Mouse (Mus musculus): ENCODE results near the gene Abi2. TPM values are rescaled to one million over a fixed set of nuclear protein-coding genes. Genes with fewer than 3 reads are reported as not detected.
"Not testable (repeated sequence)": the region's sequence is repeated elsewhere in the genome, so short reads cannot be mapped to it uniquely, and the experiment has no call there.

Abi2 gene
- 1 to 10 TPM; 8.2 to 9.9 TPM for total RNA-seq (2021)
- long read RNA-seq, experiment 1, partial matches to known transcripts: 0 of 3 reads
- long read RNA-seq, experiment 1, other reads (novel, unspliced or antisense): 3 of 3 reads
- long read RNA-seq, experiment 2, partial matches to known transcripts: 0 of 4 reads
- long read RNA-seq, experiment 2, other reads (novel, unspliced or antisense): 4 of 4 reads

DNA sequence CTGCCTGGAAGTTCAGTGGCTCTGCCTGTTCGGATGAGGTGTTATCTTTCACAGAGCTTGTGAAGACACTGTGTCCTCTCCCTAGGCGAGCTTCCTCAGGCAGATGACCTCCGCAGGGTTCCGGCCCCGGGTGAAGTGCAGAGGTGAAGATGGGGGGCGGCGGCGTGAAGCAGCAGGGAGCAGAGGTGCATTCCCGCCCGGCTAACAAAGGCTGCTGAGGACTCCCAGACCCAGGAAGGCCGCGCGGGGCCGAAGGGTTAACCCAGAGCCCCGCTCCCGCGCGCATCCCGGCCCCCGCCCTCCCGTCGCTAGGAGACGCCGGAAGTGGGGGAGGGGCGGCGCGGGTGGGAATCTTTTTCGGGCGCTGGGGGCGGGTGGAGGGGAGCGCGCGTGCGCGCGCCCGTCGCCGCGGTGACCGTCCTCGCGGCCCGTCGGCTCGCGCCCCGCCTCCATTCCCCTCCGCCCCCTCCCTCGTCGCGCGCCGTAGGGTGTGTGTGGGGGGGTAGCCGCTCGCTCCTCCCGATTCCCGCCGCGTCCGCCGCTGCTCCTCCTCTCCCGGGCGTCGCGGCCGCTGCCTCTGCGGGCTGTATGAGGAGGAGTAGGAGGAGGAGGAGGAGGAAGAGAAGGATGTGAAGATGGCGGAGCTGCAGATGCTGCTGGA is at the start of gene Abi2:
Gene Abi2, plus strand, starts transcription at position 452 of the 661 bp plus-strand sequence.
- peak; percentile 95 for DNase-seq

DNA sequence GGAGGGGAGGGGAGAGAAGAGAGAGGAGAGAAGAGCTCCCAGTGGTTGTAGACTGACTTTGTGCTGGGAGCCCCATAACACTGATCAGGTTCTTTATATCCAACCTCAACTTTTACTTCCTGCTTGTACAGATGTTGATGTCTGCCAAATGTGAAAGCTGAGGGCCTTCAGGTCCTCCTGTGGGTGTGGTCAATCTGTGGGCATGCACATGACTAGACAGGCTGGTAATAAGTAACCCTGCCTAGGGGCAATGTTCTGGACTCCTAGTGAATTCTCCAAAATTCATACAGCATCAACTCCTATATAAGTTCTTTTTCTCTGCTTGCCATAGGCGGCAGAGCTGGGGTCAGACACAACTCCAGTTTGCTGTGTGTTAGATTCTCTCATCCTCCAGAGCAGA is 47.8 kb upstream of the Abi2 start:
- DNase-seq: no peak

DNA sequence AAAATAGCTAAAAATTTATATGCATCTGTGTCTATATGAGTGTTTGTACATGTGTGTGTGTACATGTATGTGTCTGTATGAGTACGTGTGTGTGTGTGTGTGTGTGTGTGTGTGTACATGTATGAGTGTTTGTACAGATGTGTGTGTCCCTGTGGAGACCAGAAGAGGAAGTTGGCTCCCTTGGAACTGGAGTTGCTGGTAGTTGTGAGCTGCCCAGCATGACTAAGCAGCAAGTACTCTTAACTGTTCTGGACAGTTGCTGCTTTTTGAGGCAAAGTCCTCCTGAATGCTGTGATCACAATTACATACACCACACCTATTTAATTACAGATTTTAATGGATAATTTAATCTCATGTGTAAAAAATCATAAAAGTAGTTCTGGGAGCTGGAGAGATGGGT is 32.9 kb upstream of the Abi2 start:
- no peak for DNase-seq

DNA sequence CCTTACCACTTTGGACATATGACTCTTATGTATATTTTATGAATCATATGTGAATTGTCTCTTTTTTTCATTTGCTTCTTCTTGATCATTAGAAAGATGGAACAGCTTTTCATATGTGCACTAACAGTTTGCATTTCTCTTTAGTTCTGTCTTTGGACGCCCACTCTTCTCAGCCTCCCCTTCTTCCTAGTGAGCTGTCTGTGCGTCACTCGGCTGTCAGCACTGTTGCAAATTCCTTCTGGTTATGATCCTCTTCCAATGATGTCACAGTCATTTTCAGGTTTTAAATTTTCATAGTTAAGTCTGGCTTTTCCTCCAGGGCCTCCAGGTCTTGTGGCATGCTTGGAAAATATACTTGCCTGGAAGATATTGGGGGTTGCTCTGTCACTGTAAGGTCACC is 27.5 kb upstream of the Abi2 start:
- DNase-seq: no peak

DNA sequence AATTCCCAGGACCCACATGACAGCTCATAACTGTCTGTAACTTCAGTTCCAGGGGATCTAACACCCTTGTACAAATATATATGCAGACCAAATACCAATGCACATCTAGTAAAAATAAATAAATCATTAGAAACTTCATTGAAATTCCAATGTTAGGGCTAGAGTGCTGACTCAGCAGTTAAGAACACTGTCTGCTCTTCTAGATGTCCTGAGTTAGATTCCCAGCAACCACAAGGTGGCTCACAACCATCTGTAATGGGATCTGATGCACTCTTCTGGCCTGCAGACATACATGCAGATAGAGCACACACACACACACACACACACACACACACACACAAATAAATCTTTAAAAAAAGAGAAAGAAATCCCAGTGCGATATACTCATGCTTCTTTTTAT is 4.6 kb upstream of the Abi2 start:
- DNase-seq: no peak

DNA sequence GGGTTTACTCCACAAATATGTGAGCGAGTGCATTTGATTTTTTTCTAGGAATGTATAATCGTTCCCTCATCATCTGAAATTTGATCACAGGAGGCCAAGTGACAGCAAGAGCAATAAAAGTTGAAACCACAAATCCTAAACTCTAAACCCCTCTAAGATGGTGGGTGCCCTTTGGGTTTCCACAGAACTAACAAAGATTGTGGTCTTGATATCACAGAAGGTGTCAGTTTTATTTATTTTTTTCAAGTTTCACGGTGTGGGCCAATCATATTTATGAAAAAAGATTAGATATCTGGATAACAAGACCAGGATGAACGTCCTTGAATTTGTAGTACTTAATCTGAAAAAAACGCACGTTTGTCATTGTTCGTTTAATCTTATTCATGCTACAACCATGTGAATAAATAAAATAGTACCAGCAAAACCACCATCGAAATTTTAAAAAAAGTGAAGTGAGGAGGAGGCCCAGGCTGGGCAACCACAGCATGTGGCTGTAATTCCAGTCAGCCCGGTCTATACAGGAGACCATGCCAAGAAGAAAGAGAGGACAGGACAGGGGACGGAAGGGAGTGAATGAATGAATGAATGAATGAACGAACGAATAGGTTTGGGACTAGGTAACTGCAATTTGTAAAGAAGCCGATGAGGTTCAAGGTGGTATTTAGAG is 785 bp upstream of the Abi2 start:
- DNase-seq: no peak

DNA sequence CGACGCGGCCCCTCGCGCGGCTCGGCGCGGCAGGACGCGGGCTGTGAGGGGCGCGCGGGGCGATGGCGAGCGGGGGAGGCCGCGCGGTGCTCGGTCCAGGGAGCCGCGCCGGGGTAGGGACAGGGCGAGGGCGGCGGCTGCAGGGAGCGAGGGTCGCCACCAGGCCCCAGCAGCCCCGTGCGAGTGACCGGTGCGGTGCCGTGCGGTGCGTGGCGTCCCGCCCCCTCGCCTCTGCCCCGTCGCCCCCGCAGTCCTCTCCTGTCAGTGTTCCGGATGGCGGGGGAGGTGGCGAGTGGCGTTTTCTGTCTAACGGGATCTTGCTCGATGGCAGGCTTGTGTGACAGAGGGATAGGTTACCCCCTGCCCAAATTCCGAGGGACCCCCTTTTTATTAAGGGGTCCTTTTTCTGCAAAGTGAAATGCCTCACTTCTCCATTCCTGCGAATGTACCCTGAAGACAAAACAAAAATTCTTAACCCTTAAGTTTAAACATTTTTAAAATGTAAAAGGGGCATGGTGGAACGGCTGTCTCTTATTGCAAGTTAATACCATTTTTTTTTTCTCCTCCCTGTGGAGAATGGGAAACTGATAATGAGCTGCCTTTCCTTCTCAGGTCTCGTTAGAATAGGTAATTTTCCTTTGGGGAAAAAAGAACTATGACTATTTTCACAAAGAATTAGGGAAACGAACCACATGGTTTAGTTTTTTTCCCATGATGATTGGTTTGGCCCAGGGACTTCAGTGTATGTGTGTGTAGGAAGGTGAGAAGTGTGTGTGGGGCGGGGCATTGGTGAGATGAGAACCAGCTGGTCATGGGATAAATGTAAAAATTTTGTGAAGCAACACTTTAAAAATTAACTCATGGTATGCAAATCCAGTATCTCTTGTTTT is 754 bp downstream of the Abi2 start:
- no peak for DNase-seq

DNA sequence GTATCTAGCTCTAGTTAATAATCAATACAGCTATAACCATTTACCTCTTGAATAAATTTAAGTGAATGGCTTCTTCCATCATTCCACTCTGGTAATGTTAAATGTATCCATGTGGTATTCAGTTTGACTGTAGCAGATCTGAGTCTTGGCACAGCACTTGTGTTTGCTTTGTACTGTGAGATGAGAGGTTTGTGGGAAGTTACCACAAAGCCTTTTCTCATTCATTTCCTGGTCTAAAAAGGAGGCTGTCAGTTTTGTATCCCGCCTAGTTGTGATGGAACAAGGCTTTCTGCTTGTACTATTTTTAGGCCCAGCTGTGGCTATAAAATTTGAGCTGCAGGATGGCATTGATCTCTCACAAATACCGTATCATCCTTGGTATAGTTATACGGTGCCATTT is 7.3 kb downstream of the Abi2 start:
- no peak for DNase-seq

DNA sequence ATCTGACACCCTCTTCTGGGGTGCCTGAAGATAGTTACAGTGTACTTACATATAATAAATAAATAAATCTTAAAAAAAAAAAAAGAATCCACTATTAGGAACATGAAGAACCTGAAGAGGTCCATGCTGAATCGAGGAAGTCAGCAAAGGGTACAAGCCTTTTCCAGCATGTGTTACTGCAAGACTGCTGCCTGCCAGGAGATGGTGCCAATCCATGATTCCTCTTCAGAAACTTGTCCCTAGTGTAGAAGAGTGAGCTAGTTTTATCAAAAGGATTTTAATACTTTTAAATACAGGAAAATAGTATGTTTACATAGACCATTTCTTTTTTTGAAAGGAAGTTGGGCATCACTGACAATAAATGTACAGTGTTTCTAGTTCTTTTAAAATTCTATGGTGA is 14.5 kb downstream of the Abi2 start:
- DNase-seq: no peak

DNA sequence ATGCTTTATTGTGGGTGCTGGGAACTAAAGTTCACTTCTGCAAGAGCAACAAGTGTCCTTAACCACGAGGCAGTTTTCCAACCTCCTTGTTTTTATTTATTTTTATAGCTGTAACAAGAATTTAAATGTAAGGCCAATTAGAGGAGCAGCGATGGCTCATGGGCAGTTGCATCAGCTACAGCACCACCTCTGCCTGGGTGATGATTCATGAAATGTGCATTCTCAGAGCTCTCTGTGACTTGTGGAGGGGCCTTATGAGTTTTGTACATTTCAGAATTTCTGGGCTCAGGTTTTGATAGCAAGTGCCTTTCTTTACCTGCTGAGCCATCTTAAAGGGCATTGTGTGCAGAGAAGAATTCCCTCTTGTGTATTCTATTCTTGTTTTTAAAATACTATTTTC is 18.9 kb downstream of the Abi2 start:
- DNase-seq: no peak

DNA sequence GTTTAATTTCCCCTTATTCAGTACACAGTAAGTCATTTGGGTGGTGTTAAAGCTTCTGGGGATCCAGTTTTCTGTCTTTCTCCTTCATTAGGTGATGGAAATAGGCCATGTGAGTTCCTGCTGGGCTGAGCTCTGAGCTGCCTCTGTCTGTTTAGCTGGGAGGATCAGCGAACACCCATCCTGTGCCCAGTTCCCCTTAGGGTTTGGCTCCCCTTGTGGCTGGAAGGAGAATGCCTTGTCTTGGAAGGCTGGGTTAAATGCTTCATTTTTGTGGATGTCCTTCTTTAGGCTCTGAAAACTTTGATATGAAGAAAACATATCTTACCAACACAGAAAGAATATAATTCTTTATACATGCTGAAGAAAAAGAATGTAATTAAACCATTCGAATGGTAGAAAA is 19.5 kb downstream of the Abi2 start:
- no peak for DNase-seq

DNA sequence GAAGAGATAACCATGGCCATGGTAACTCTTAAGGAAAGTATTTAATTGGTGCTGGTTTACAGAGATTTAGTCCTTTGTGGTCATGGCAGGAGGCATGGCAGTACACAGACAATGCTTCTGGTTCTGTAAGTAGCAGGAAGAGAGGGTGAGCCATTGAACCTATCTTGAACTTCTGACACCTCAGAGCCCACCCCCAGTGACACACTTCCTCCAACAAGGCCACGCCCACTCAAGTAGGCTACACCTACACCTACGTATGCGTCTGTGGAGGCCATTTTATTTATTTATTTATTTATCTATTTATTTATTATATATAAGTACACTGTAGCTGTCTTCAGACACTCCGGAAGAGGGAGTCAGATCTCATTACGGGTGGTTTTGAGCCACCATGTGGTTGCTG is 22.1 kb downstream of the Abi2 start:
- DNase-seq: no peak

DNA sequence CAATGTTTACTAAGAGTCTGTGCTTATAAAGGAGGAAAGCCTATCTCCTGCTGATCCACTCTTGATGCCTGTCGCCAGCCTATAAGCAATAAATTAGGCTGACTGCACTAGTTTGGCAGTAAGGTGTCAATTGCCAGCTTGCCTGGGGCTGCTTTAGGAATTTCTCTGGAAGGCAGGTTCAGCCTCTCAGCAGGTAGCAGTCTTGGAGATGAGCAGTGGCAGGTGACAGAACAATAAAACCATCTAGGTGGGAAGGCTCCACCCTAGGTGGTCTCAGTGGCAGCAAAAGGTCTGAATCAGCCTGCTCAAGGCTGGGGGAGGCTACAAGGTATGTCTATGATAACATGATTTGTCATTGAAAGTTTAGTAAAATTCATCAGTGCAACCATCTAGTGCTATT is 23.1 kb downstream of the Abi2 start:
- DNase-seq: no peak

DNA sequence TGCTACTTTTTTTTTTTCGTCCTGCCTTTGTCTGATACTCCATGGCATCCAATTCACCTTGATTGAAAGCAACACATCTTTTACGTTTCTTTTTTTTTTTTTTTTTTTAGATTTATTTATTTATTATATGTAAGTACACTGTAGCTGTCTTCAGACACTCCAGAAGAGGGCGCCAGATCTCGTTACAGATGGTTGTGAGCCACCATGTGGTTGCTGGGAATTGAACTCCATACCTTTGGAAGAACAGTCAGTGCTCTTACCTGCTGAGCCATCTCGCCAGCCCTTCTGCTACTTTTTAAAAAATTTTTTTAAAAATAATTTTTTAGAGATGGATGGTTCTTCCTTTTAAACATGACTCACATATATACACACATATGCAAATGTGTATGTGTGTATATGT is 32.0 kb downstream of the Abi2 start:
- DNase-seq: not testable (repeated sequence)

DNA sequence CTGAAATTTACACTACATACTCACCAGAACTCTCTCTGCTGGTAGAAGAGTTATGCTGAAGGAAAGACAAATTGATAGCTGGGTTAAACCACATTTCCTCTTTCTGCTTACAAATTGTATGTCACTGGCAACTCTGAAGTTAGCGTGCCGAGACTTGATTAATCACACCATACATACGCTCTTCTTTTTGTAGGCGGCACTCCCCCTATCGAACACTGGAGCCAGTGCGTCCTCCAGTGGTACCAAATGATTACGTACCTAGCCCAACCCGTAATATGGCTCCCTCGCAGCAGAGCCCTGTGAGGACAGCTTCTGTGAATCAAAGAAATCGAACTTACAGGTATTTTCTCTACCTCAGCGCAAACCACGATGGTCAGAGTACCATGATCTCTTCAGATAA is 37.6 kb downstream of the Abi2 start:
- DNase-seq: no peak

DNA sequence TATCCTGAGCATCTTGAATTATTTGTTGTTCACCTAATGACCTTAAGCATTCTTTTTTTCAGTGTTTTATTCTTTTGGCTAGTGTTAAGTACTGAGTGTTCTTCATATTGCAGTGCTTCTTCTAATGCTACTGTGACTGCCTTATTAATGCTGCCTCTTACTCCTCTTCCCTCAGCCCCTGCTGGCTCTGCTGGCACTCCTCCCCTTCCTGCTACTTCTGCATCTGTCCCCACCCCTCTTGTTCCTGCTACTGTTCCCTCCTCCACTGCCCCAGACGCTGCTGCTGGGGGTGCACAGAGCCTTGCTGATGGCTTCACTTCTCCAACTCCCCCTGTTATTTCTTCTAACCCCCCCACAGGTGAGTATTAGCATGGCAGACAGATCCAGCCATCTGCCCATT is 40.5 kb downstream of the Abi2 start:
- no peak for DNase-seq

DNA sequence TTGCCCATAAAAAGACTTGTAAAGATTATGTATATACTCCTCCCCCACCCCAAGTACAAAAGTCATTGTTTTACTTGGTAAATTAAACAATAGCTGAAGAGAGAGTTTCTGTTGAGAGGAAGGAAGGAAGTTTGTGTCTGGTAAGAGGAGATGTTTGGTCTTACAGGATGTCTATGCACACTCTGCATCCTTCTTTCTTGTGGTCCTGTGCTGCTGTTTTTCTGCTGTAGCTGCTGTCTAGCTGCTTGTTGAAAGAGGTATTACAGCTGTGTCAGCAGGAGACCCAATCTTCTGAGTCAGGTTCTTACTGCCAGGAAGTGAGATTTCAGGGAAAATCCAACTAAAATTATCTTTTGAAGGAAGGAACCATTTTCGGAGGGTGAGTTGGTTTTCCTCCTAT is 51.2 kb downstream of the Abi2 start:
- DNase-seq: no peak

DNA sequence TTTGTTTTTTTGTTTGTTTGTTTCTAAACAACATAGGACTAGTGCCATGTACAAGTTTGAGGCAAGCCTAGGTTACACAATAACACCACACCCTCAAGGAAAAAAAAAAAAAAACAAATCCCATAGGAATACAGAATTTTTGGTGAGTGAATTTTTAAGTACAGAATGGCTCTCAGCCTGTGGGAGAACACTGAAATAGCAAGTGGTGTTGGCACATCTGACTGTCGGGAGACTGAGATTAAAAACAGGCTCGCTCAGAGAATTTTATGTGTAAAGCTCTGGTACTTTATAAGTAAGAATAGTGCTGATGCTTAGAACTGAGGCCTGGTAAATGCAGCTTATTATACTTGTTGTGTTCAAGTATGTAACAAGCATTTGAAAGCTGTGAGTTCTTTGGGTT is 60.1 kb downstream of the Abi2 start:
- DNase-seq: no peak

DNA sequence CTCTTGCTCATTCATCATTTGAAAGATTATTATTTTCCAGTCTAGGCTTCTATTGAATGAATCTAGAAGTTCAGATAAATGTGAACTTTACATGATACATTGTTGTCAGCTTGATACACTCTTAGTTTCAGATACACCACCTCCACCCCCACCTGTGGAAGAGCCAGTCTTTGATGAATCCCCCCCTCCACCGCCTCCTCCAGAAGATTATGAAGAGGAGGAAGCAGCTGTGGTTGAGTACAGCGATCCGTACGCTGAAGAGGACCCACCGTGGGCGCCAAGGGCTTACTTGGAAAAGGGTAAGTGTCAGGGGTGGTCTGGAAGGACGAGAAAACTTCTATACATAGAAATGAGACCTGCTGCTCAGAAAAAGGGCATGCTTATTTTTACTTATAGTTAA is 61.1 kb downstream of the Abi2 start:
- DNase-seq: no peak

DNA sequence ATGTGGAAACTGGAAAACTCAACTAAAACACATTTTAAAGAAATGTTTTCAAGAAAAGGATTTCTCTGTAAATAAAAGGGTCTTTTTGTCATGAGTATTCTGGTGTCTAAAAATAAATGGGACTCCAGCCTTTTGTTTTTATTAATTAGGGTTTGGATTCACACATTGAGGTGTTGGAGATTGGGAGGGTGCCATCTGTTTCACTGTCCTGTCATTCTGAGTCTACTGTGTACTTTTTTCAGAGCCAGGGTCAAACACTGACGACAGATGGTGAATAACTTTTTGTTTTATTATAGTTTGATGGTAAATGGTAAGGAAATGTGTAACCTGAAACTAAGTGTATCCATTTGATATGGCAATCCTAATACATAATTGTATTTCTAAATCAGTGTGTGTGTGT is 72.1 kb downstream of the Abi2 start:
- no peak for DNase-seq

DNA sequence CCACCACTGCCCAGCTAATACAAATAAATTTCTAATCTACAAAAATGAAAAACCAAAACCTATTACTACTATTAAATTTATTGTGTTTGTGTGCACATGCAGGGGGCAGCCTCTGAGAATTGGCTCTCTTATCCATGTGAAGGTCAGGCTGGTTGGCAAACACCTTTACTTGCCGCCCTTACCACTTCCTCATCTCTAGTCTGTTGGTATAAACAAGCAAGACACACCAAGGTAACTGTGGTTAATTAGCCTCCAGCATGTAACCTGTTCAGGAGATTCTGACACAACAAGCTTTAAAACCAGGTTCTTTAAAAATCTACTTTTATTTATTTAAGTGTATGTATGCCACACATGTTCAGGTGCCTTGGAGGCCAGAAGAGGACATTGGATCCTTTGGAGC is 73.5 kb downstream of the Abi2 start:
- DNase-seq: no peak

DNA sequence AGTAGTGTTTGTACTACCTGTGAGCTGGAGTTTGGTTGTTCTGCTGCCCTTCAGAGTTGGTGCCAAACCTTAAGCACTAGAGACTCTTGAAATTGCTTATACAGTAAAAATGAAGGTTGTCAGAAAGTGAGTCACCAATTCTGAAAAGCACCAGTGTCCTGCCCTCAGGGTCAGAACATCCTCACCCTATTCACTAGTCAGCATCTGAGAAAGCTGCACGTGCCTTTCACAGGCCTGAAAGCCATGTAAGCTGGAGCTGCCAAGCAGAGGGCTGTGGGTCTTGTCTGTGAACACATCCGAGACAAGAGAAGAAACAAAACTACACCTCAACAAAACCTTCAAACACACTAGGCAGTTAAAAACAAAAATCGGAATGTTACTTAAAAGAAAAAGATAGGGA is 76.2 kb downstream of the Abi2 start:
- no peak for DNase-seq

DNA sequence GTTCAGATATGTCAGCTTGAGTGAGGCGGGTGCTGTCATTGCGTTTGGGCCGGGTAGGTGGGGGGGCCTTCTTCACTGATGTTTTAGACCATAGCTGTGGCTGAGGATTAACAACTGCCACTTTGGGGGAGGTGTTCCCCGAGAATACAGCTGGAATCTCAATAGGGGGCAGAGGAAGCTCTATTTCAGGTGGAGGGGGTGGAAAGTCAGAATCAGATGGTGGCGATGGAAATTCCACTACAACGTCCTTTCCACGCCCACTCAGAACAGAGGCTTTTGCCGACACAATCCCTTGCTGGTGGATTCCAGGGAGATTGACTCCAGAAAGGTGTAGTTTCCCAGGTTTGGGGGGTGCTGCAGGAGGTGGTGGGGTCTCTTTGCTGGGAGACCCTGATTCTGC is 79.2 kb downstream of the Abi2 start:
- no peak for DNase-seq
